Mouse (Mus musculus) layer of hippocampus, adult 9-11 months (tissue): ENCODE results near the gene Hnmt.
"Not testable (repeated sequence)": the region's sequence is repeated elsewhere in the genome, so short reads cannot be mapped to it uniquely, and the experiment has no call there.

Experiments used
- DNase-seq: peaks from one replicate; pipeline ENCODE4 v3.0.0; 2022

The Hnmt gene

GRCm38 (mm10) chr2:24049344-24049990 is at the start of gene Hnmt:
Gene Hnmt, minus strand, starts transcription at chr2:24049394.
- DNase-seq = no peak

GRCm38 (mm10) chr2:24096495-24096894 is 47.3 kb upstream of the Hnmt start, which contains the start of gene Tbpl2:
Gene Tbpl2, minus strand, starts transcription at chr2:24096595.
- no peak for DNase-seq

DNA sequence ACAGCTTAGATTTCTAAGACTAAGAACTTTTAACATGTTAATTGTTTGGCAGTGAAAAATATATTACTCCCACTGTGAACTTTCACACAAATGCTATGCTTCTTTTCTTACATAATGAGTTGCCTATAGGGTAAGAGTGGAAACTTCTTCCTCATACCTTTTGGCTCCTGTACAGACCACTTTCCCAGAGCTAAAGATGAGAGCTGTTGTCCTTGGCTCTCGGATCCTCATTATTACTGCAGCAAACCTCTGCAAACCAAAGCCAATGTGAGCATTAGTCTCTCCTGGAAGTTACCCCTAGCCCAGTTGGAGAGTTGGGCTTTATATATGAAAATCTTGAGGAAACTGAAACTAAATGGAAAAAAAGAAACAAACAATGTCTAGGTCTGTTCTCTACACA is 41.7 kb upstream of the Hnmt start:
- DNase-seq = no peak

GRCm38 (mm10) chr2:24050459-24050858 is 1.3 kb upstream of the Hnmt start:
- no peak for DNase-seq

DNA sequence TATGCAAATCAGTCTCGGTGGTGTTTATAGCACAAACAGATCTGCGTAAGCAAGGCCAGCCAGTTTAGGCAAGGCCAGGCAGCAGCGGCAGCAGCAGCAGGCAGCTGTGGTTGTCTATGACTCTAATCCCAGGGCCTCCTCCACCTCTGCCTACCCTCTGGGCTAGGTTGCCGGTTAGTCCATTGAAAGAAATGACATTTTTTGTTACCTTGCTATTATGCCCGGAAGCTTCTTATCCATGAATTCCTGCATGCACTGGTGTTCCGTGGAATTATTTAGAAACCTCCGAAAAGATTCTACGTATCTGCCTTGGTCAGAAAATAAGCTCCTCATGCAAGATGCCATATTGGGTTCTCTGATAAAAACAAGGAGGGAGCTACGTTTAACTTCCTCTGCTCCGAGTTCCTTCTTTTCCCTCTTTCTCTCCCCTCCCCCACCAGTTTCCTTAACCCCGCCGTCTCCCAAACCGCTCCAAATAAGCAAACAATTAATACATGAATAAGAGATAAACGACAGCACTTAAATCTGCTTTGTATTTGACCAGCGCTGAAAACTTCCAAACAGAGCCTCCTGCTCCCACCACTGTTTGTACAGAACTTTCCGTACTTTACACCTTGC is 605 bp downstream of the Hnmt start:
- DNase-seq = peak; percentile 45

GRCm38 (mm10) chr2:24047551-24048479 is 1.4 kb downstream of the Hnmt start:
- no peak for DNase-seq

- DNase-seq = no peak
Observed at GRCm38 (mm10) chr2:24042901-24043300, 6.3 kb downstream of the Hnmt start.

- DNase-seq = no peak
Observed at GRCm38 (mm10) chr2:24040531-24040930, 8.7 kb downstream of the Hnmt start.

GRCm38 (mm10) chr2:24019386-24019785 is 29.8 kb downstream of the Hnmt start:
- DNase-seq = not testable (repeated sequence)

- DNase-seq = no peak
Observed at GRCm38 (mm10) chr2:24018966-24019365, 30.2 kb downstream of the Hnmt start.

- DNase-seq = no peak
Observed at GRCm38 (mm10) chr2:24014957-24015356, 34.2 kb downstream of the Hnmt start.

DNA sequence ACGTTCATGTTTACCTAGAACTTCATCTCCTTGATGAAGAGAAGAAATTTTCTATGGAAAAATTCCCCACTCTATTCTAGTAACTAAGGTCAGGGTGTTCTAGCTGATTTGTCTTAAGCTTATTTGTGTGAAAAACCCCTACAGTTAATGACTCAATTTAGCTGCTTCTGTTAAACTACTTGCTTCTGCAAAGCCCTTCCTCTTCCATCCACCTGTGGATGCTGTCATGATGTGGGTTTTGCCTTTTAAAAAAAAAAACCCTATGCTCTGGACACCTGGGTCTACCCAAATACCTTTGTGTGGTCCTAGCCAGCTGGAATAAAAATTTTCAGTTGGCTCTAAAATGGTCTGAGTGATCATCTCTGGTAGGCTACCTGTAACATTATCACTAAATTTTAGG is 49.9 kb downstream of the Hnmt start:
- no peak for DNase-seq

DNA sequence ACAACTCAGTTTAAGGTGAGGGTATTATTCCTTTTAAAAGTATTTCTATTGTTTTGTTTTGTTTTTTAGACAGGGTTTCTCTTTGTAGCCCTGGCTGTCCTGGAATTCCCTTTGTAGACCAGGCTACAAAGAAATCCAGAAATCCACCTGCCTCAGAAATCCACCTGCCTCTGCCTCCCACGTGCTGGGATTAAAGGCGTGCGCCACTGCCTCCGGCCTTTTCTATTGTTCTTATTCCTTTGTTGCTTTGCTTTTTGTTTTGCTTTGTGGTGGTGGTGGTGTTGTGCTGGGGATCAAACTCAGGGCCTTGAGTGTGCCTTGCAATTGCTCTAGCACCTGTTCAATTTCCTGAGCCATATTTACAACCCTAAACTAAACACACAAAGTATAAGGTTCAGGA is 50.4 kb downstream of the Hnmt start:
- no peak for DNase-seq

GRCm38 (mm10) chr2:23996830-23997229 is 52.4 kb downstream of the Hnmt start:
- DNase-seq = no peak

- not testable (repeated sequence) for DNase-seq
Observed at GRCm38 (mm10) chr2:23990034-23990573, 59.1 kb downstream of the Hnmt start.

GRCm38 (mm10) chr2:23987283-23987682 is 61.9 kb downstream of the Hnmt start:
- no peak for DNase-seq

GRCm38 (mm10) chr2:23983343-23983742 is 65.9 kb downstream of the Hnmt start:
- no peak for DNase-seq

- no peak for DNase-seq
Observed at GRCm38 (mm10) chr2:23982860-23983259, 66.3 kb downstream of the Hnmt start.

DNA sequence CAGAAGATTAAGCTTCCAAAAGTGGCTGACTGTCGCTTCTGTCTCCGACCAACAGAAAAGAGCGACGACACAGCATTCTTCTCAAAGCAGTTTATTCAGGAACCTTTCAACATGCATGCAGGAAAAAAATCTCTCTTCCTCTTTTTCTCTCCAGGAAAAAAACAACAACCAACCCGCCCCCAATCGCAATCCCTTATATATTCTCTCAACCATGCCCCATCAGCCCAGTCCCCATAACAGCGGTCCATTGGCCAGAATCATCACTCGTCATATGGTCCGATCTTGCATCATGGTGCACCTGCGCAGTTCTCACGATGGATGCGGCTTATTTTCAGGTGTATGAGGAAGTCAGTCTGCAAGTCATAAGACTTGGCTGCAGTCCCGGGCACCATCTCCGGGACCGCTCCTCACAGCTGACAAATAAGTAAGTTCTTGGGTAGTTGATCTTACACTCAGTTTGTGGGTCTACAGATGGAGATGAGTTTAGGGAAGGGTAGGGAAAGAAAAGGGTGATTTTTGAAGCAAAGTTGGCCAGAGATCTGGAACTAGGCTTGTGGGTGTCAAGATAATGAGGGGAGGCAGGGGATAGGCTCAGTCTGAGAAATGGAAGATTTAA is 88.4 kb downstream of the Hnmt start:
- DNase-seq = not testable (repeated sequence)
